Mouse (Mus musculus): ENCODE data around the gene Syt1.

The Syt1 gene

GRCm38 (mm10) chr10:109010241-109011193, at the start of gene Syt1:
TSS of gene Syt1 (minus strand) at chr10:109010982.
- DNase-seq (ENCODE audit: inconsistent age in 2 of 2, low spot score in 1 of 2), result peak; percentile 56 to 65

- no peak for DNase-seq (ENCODE audit: inconsistent age in 2 of 2, low spot score in 1 of 2)
Observed at GRCm38 (mm10) chr10:109056500-109056899, 45.7 kb upstream of the Syt1 start.

- DNase-seq (ENCODE audit: inconsistent age in 2 of 2, low spot score in 1 of 2), result no peak
Observed at GRCm38 (mm10) chr10:109047537-109047936, 36.8 kb upstream of the Syt1 start.

GRCm38 (mm10) chr10:109046988-109047387, 36.2 kb upstream of the Syt1 start:
- no peak for DNase-seq (ENCODE audit: inconsistent age in 2 of 2, low spot score in 1 of 2)

GRCm38 (mm10) chr10:109011226-109012165, 714 bp upstream of the Syt1 start:
- peak; percentile 27 to 64 for DNase-seq (ENCODE audit: inconsistent age in 2 of 2, low spot score in 1 of 2)

GRCm38 (mm10) chr10:109009831-109010230, 951 bp downstream of the Syt1 start:
- DNase-seq (ENCODE audit: inconsistent age in 2 of 2, low spot score in 1 of 2), result no peak

- DNase-seq (ENCODE audit: inconsistent age in 2 of 2, low spot score in 1 of 2), result no peak
Observed at GRCm38 (mm10) chr10:109008456-109008855, 2.3 kb downstream of the Syt1 start.

- DNase-seq (ENCODE audit: inconsistent age in 2 of 2, low spot score in 1 of 2), result no peak
Observed at GRCm38 (mm10) chr10:109003482-109003881, 7.3 kb downstream of the Syt1 start.

GRCm38 (mm10) chr10:108987250-108987649, 23.5 kb downstream of the Syt1 start:
- no peak for DNase-seq (ENCODE audit: inconsistent age in 2 of 2, low spot score in 1 of 2)

GRCm38 (mm10) chr10:108979660-108980059, 31.1 kb downstream of the Syt1 start:
- peak; percentile 35 to 84 for DNase-seq (ENCODE audit: inconsistent age in 2 of 2, low spot score in 1 of 2)

GRCm38 (mm10) chr10:108954952-108955351, 55.8 kb downstream of the Syt1 start:
- DNase-seq (ENCODE audit: inconsistent age in 2 of 2, low spot score in 1 of 2), result no peak

GRCm38 (mm10) chr10:108952182-108952581, 58.6 kb downstream of the Syt1 start:
- no peak for DNase-seq (ENCODE audit: inconsistent age in 2 of 2, low spot score in 1 of 2)

GRCm38 (mm10) chr10:108936838-108937430, 73.8 kb downstream of the Syt1 start:
- DNase-seq (ENCODE audit: inconsistent age in 2 of 2, low spot score in 1 of 2), result no peak

GRCm38 (mm10) chr10:108930299-108930698, 80.5 kb downstream of the Syt1 start:
- DNase-seq (ENCODE audit: inconsistent age in 2 of 2, low spot score in 1 of 2), result peak in 1 of 2 experiments; percentile 12

- peak; percentile 16 to 35 for DNase-seq (ENCODE audit: inconsistent age in 2 of 2, low spot score in 1 of 2)
Observed at GRCm38 (mm10) chr10:108929676-108930075, 81.1 kb downstream of the Syt1 start.

GRCm38 (mm10) chr10:108905264-108905663, 105.5 kb downstream of the Syt1 start:
- no peak for DNase-seq (ENCODE audit: inconsistent age in 2 of 2, low spot score in 1 of 2)

- no peak for DNase-seq (ENCODE audit: inconsistent age in 2 of 2, low spot score in 1 of 2)
Observed at GRCm38 (mm10) chr10:108904371-108904770, 106.4 kb downstream of the Syt1 start.

- no peak for DNase-seq (ENCODE audit: inconsistent age in 2 of 2, low spot score in 1 of 2)
Observed at GRCm38 (mm10) chr10:108896529-108896928, 114.3 kb downstream of the Syt1 start.

- no peak for DNase-seq (ENCODE audit: inconsistent age in 2 of 2, low spot score in 1 of 2)
Observed at GRCm38 (mm10) chr10:108893288-108893687, 117.5 kb downstream of the Syt1 start.

- no peak for DNase-seq (ENCODE audit: inconsistent age in 2 of 2, low spot score in 1 of 2)
Observed at GRCm38 (mm10) chr10:108892441-108892840, 118.3 kb downstream of the Syt1 start.

GRCm38 (mm10) chr10:108889084-108889483, 121.7 kb downstream of the Syt1 start:
- no peak for DNase-seq (ENCODE audit: inconsistent age in 2 of 2, low spot score in 1 of 2)
